Mouse (Mus musculus): ENCODE measurements at regions not wholly inside any gene's neighbourhood (a gene's known extent, or its start where the extent isn't known, plus 50 kb on each side); places are given as distances from the start of the nearest gene placed in this dataset.

DNA sequence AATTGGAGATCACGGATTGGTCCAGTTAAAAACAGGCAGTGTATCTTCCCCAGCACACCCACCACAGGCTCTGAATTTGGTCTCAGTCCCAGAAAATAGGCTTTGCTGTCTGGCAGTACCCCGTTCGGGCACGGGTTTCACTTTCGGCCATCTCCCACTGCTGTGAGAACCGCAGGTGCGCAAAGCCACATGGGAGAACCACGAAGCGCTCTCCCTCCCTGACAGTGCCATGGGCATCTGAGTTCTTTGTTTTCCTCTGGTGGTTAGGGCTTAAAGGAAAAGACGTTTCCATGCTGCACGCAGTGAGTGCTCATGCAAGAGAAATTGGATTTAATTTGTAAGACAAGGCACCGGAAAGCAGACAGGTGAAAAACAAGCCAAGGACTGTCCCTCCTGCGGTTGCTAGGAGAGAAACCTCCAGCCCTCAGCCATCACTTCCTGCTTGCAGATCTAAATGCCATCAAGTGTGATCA is 441.3 kb upstream of the 3110018I06Rik start:
- DNase-seq = peak; percentile 70

GRCm38 (mm10) chr12:107050891-107051635 is 437.4 kb upstream of the 3110018I06Rik start:
- peak; percentile 49 for DNase-seq

DNA sequence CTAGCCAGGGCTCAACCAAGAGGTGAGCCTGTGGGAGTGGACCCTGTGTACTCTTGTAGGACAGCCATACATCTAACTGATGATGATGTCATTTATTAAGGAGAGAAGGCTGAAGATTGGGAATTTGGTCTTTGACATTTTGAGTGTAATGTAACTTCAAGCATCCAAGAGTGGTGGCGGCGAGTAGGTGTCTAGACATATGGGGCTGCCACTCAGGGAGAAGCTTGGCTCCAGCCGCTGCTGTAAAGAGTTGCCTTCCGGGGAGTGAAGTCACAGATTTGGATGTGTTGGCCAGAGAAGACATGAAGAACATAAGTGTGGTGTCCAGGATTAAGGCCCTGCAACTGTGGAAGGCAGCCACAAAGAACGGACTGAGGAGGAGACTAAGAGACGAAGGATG is 436.3 kb upstream of the 3110018I06Rik start:
- DNase-seq = no peak

DNA sequence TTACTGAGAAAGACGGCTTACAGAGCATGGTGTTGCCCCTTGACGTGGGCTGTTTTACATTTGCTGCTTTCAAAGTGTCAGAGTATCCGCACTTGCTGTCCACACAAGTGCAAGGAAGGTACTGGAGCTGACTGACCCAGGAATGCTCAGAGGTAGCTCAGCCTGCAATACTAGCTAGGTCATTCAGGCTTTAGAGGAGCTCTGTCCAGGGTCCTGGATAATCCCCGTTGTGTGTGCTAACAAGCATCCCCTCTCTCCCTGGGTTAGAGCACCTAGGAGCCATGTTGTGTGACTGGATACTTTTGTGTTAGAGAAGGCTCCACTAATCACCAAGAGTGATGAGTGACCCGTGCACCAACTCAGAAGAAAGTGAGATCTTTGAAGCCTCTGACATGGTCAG is 431.9 kb upstream of the 3110018I06Rik start:
- DNase-seq = no peak

DNA sequence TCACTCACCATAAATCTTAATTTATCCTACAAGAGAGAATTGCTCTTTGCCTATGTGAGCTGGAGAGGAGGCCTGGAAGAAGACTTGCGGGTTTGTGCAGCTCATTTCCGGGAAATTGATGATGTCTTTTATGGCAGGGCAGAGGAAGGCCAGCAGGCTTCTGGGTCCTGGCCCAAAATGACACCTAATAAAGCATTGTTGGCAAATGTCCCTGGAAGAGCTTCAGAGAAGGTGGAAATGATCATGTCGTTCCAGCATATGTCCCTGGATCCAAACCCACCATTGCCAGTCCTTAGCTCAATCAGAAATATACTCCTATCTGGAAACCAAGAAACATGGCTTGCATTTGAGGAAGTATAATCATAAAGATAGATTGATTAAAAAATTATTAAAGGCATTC is 427.9 kb upstream of the 3110018I06Rik start:
- DNase-seq = no peak

DNA sequence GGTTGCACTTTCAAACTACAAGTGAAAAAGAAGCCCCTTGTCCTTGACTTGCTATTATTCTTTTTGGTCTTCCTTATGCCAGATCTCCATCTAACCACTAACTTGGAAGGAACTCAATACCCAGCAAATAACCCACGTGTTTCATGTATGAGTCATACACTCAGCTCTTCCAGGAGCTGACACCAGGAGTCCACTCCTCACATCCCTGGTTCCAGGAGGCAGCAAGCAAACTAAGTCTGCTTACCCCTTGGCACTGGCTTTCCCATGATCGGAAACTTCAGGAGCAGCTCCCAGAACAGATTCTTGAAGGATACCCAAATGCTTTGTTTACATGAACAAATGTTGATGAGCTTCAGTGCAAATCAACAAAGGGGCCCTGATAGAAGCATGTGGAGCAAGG is 421.1 kb upstream of the 3110018I06Rik start:
- DNase-seq = no peak

DNA sequence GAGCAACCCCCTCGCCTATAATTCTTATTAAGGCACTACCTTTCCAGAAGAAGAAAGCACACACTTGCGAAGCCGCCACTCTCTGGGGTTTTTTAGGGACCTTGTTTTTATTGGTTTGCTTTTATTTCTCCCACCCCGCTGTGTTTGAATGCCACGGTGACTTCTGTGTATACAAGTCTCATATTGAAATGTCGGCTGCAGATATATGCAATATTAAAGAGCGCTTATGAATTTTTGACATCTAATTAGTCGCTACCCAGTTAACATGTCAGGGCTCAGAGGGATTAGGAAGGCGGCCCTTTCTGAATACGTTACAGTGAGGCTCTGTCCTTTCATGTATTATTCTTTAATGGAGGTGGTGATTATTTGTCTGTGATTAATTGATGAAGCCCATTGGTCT is 405.9 kb upstream of the 3110018I06Rik start:
- DNase-seq = no peak

DNA sequence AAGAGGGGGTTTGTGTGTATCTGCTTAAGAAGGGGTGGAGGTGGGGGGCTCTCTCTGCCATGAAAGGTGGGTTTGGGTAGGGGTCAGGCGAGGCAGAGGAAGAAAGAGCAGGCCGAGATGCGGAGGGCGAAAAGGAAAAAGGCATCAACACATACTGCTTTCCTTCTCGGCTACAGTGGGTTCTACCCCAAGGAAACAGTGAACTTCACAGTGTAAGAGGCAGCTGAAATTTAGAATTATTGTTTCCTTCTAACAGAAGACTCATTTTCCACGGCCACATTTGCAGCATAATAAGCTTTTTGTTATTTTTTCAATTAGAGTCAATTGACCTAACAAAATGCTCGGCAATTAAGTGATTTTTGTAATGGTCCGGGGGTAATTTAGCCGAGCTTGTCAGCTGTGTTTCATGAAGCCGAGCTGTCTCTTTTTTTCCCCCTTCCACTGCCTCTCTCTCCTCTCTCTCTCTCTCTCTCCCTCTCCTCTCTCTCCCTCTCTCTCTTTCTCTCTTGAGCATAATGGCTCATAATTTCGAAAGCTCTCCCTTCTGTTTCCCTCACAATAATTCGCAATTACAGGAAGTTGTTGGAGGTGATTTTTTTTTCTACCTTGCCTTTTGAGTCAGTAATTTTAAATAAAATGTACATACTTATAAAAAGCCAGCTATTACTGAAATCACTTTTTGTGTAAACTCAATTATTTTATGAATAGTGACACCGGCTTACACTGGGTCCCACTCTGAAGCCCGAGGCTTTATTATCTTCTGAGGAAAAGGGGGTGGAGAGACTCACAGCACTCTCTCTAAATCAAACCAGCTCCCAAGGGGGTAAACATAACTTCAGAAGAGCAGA is 403.1 kb upstream of the 3110018I06Rik start:
- DNase-seq = no peak

- DNase-seq = peak; percentile 97
These were observed 402.4 kb upstream of the 3110018I06Rik start for GRCm38 (mm10) chr12:107085906-107086655.

GRCm38 (mm10) chr12:107092151-107092550 is 396.3 kb upstream of the 3110018I06Rik start:
- DNase-seq = no peak

DNA sequence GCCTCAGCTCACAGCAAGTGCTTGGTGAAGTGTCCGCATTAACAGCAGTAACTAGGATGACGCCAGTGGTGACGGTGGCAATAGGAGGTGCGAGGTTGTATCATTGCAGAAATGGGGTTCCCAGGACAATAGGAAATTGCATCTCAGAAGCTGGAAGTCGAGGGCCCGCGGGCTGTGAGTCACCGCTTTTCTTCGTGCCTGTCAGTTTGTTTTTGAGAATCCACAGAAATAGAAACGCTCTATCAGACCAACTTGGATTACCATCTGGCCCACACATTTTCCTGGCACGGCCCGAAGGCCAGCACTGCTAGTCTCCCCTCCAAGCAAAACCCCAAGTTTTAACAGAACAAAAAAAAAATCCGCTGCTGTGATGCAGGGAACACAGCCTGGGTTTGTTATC is 395.1 kb upstream of the 3110018I06Rik start:
- DNase-seq = no peak

GRCm38 (mm10) chr12:107095409-107095808 is 393.0 kb upstream of the 3110018I06Rik start:
- no peak for DNase-seq

DNA sequence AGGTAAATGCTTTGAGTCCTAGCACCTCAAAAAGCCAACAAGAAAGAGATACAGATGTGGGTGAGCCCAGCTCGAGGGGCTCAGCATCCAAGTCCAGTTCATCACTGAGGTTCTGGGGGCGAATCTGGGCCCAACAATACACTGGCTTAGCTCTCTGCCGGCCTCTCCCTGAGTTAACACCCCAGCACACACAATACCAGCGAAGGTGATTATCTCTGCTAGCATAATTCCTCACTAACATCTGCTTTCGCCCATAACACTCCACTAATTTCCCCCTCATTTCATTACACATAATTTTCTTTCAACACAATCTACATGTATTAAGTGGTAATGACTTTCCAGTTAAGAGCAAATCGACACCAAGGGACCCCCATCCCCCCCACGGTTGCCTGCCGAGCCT is 383.9 kb upstream of the 3110018I06Rik start:
- DNase-seq = no peak

- DNase-seq = no peak
These were observed 383.4 kb upstream of the 3110018I06Rik start for GRCm38 (mm10) chr12:107105017-107105416.

GRCm38 (mm10) chr12:107111908-107112770 is 376.3 kb upstream of the 3110018I06Rik start:
- DNase-seq = no peak

DNA sequence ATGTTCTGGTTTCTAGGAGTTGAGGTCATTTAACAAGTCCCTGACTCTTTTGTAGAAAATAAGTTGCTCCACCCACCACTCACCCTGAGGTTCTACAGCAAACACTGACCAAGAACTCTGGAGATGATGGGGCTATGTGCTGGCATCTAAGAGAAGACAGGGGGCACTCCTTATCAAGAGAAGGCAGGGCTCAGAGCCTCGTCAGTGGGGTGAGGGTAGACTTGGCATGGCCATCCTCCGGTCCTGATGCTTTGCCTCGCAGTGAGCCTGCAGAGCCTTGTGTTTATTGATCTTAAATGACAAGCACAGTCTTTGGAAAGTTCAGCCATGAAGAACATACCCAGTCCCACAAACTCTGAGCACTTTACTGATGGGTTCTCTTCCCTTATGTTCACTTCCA is 370.1 kb upstream of the 3110018I06Rik start:
- DNase-seq = peak; percentile 69

DNA sequence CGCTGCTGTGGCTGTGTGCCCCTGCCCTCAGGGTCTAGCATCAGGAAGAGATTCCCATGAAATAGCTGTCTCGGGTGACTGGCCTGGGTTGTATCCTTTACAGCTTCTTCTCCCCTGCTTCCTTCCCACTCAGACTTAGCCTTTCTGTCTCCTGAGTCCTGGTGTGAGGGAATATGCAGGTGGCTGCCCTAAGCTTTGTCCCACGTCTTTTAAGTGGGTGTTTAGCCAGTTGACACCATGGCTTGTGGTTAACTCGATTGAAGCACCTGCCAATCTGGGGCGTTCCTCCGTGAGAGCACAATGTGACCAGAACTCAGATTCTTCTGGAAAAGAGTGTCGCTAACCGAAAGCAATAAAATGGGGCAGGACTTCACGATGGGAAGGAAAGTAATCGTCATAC is 369.4 kb upstream of the 3110018I06Rik start:
- peak; percentile 60 for DNase-seq

DNA sequence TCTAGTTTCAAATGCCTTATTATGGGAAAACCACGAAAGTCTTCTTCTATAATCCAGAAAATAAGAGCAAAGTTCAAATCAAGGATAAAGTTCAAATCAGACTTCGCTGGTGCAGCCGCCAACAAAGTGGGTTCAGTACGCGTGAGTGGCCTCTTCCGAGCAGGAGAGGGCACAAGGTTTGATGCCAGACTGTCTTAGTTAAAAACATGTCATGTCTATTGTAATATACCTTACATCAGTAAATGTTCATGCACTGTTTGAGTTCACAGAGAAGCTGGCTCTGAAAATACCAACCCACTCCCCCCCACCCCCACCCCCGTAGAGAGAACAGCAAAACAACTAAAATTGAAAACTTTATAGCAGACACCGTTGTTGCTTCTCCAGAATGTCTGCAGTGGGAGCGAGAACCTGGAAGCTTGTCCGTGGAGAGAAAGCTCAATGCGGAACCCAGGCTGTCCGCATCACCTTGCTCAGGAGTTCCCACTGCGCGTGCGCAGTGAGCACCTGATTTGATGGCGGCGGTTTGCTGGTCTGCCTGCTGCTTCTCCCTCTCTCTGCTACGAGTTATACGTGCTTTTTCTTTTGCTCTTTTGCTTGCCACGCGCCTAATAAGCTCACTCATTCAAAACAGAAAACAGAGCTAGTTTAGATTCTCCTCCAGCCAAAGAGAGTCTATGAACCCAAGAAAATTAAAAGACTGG is 367.8 kb upstream of the 3110018I06Rik start:
- peak; percentile 54 for DNase-seq

- DNase-seq = peak; percentile 44
These were observed 366.4 kb upstream of the 3110018I06Rik start for GRCm38 (mm10) chr12:107121990-107122389.

DNA sequence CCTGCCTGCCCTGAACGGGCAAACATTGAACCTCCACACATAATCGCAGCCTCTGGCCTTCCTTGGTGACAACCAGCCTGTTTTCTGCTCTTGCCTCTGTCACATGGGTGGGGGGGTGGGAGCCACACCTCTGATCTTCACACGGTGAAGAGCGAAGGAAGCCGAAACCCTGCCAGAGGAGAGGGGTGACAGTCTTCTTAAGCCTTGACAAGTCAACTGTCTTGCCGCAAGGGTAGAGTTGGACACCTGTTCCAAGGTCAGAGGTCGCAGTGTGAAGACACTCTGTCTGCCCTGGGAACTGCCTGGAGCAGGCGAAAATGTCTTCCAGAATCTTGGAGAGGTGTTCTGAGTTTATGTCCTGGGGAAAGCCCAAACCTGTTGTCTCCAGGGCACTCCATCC is 364.8 kb upstream of the 3110018I06Rik start:
- DNase-seq = peak; percentile 67

DNA sequence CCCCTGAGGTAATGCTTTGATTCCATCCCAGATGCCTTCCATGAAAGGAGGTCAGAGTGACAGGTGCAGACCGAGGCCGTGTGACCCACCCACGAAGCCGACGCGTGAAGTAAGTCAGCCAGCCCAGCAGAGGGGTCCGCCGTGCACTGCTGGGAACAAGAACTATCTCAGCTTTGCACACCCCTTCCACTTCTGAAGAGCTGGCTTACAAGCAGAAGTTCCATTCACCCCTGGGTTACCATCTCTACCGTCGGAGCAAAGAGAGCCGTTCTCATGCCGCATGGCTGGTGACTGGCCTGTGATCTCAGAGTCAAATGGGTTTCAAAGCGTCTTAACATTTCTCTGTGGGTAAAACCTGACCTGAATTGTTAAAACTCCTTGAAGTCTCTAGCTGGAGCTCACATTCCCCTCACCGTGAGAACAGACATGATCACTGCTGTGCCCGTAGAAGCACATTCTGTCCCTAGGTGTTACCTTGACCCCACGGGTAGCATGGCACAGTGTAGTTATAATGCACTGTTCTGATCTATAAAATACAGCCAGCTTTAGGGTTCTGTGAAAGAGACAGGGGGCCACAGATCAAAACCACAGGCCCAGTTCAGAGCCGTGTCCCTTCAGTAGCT is 364.1 kb upstream of the 3110018I06Rik start:
- DNase-seq = peak; percentile 81
